Mouse (Mus musculus) limb, embryonic 13.5 days (tissue): ENCODE measurements around the gene Bcas3. TPM values are rescaled to one million over a fixed set of nuclear protein-coding genes. Genes with fewer than 3 reads are reported as not detected.

Experiments
- ATAC-seq: fragments of 200-750 bp; cut with Nextera tagmentation; 2 replicates; pipeline ENCODE4 v1.8.0; 2017; ENCODE audit warnings: low read depth, moderate number of reproducible peaks, moderate TSS enrichment; ENCODE audit not compliant: low FRiP score
- H3K27ac ChIP-seq: fragments of 300-500 bp; sonication (generic); 2 replicates; pipeline ENCODE4 v1.5.1; 2015; ENCODE audit warnings: inconsistent platforms, mild to moderate bottlenecking, moderate library complexity
- H3K27me3 ChIP-seq: fragments of 300-500 bp; sonication (generic); 2 replicates; pipeline ENCODE4 v1.6.1; 2015; ENCODE audit warnings: mild to moderate bottlenecking, inconsistent platforms
- H3K36me3 ChIP-seq: fragments of 300-500 bp; sonication (generic); 2 replicates; pipeline ENCODE4 v1.6.1; 2015; ENCODE audit warnings: inconsistent platforms, mild to moderate bottlenecking, moderate library complexity
- H3K4me1 ChIP-seq: fragments of 300-500 bp; sonication (generic); 2 replicates; pipeline ENCODE4 v1.6.1; 2015; ENCODE audit warnings: inconsistent platforms
- H3K4me2 ChIP-seq: fragments of 300-500 bp; sonication (generic); replicated peaks from 2 replicates; pipeline ENCODE4 v1.6.1; 2015; ENCODE audit warnings: inconsistent platforms, mild to moderate bottlenecking, moderate library complexity
- H3K4me3 ChIP-seq: fragments of 300-500 bp; sonication (generic); 2 replicates; pipeline ENCODE4 v1.5.1; 2015; ENCODE audit warnings: moderate library complexity, mild to moderate bottlenecking, inconsistent platforms
- H3K9ac ChIP-seq: fragments of 300-500 bp; sonication (generic); 2 replicates; pipeline ENCODE4 v1.6.1; 2015; ENCODE audit warnings: mild to moderate bottlenecking, inconsistent platforms
- H3K9me3 ChIP-seq: fragments of 300-500 bp; sonication (generic); 2 replicates; pipeline ENCODE4 v1.6.1; 2016; ENCODE audit warnings: inconsistent platforms
- WGBS: fragments of 180-500 bp; shearing (Covaris S2); methylation state at CpG from one replicate; pipeline ENCODE4 v1.1.7; 2015; 5-methylcytosine and 5-hydroxymethylcytosine counted together
- polyA plus RNA-seq: library from polyadenylated mRNA; unstranded; fragments of >200 nt; fragmentation: Nextera tagmentation; extraction: Ambion mirVana; gene quantifications from 2 replicates; pipeline ENCODE4 v1.2.1, GENCODE M21; 2015

The Bcas3 gene
- polyA plus RNA-seq, 1 experiment from 2014 or later, result 30.3 TPM

- Histone ChIP-seq H3K27me3 (peaks cover 21% of the 10 kb centered on the region; the same call in 1 of the 2 replicates), H3K27ac (no peak overlapping the region), H3K4me2 (no peak overlapping the region), H3K4me3 (no peak overlapping the region), H3K36me3 (no peaks in the 10 kb centered on the region), H3K9me3 (no peaks in the 10 kb centered on the region), H3K4me1 (peaks cover 43% of the 10 kb centered on the region), H3K9ac (no peak overlapping the region)
- WGBS, result 44% methylated on average over 5 of the region's 5 CpGs
- no peak for ATAC-seq
Measured at GRCm38 (mm10) chr11:85691285-85691684, 338.3 kb downstream of the Bcas3 start.

GRCm38 (mm10) chr11:85695614-85696263 lies 342.8 kb downstream of the Bcas3 start:
- peak overlapping the region; percentile 59 for H3K27ac ChIP-seq
- no peak overlapping the region for H3K9ac ChIP-seq
- no peaks in the 10 kb centered on the region for H3K36me3 ChIP-seq
- H3K4me2 ChIP-seq, result peak overlapping the region; percentile 19; the same call in 1 of the 2 replicates
- H3K4me3 ChIP-seq, result no peak overlapping the region
- WGBS, result 54% methylated on average over 16 of the region's 16 CpGs
- H3K9me3 ChIP-seq, result no peaks in the 10 kb centered on the region
- H3K4me1 ChIP-seq, result peaks cover 73% of the 10 kb centered on the region
- peaks cover 23% of the 10 kb centered on the region for H3K27me3 ChIP-seq
- ATAC-seq, result peak; percentile 3; the same call in 1 of the 2 replicates

GRCm38 (mm10) chr11:85696491-85697398 lies 343.8 kb downstream of the Bcas3 start:
- ATAC-seq, result peak; percentile 73
- H3K4me2 ChIP-seq, result 0 out of 2 replicates have a peak overlapping the region, but pooled peaks have one; percentile 19
- WGBS, result 36% methylated on average over 14 of the region's 14 CpGs
- H3K36me3 ChIP-seq, result no peaks in the 10 kb centered on the region
- H3K4me3 ChIP-seq, result no peak overlapping the region
- peak overlapping the region; percentile 39; the same call in 1 of the 2 replicates for H3K27ac ChIP-seq
- H3K9me3 ChIP-seq, result no peaks in the 10 kb centered on the region
- H3K9ac ChIP-seq, result no peak overlapping the region
- H3K4me1 ChIP-seq, result peaks cover 73% of the 10 kb centered on the region
- H3K27me3 ChIP-seq, result peaks cover 23% of the 10 kb centered on the region

- Histone ChIP-seq H3K4me1 (peaks cover 70% of the 10 kb centered on the region), H3K9me3 (no peaks in the 10 kb centered on the region), H3K4me3 (no peak overlapping the region), H3K27ac (no peak overlapping the region), H3K9ac (no peak overlapping the region), H3K27me3 (peaks cover 23% of the 10 kb centered on the region), H3K36me3 (no peaks in the 10 kb centered on the region), H3K4me2 (no peak overlapping the region)
- ATAC-seq, result no peak
- WGBS, result 81% methylated on average over 4 of the region's 4 CpGs
Measured at GRCm38 (mm10) chr11:85697468-85697867, 344.5 kb downstream of the Bcas3 start.

- WGBS, result 51% methylated on average over 11 of the region's 11 CpGs
Measured at GRCm38 (mm10) chr11:85698242-85698641, 345.3 kb downstream of the Bcas3 start.

GRCm38 (mm10) chr11:85704062-85704748 lies 351.2 kb downstream of the Bcas3 start:
- H3K27me3 ChIP-seq, result peaks cover 46% of the 10 kb centered on the region
- H3K4me3 ChIP-seq, result no peak overlapping the region
- H3K27ac ChIP-seq, result no peak overlapping the region
- no peak overlapping the region for H3K9ac ChIP-seq
- no peak for ATAC-seq
- peaks cover 8% of the 10 kb centered on the region for H3K4me1 ChIP-seq
- no peaks in the 10 kb centered on the region for H3K36me3 ChIP-seq
- no peak overlapping the region for H3K4me2 ChIP-seq
- WGBS, result 79% methylated on average over 4 of the region's 4 CpGs
- H3K9me3 ChIP-seq, result no peaks in the 10 kb centered on the region

More at GRCm38 (mm10) chr11:85698242-85698641, 345.3 kb downstream of the Bcas3 start:
- no peaks in the 10 kb centered on the region for H3K36me3 ChIP-seq
- no peak overlapping the region for H3K9ac ChIP-seq
- peaks cover 62% of the 10 kb centered on the region for H3K4me1 ChIP-seq
- H3K4me2 ChIP-seq, result no peak overlapping the region
- no peak for ATAC-seq
- H3K27ac ChIP-seq, result no peak overlapping the region
- H3K9me3 ChIP-seq, result no peaks in the 10 kb centered on the region
- no peak overlapping the region for H3K4me3 ChIP-seq
- H3K27me3 ChIP-seq, result peaks cover 23% of the 10 kb centered on the region

GRCm38 (mm10) chr11:85706630-85707029 lies 353.7 kb downstream of the Bcas3 start:
- Histone ChIP-seq H3K4me2 (no peak overlapping the region), H3K27ac (no peak overlapping the region), H3K9ac (no peak overlapping the region), H3K4me3 (no peak overlapping the region), H3K4me1 (peaks cover 15% of the 10 kb centered on the region), H3K27me3 (peaks cover 57% of the 10 kb centered on the region), H3K9me3 (no peaks in the 10 kb centered on the region), H3K36me3 (no peaks in the 10 kb centered on the region)
- ATAC-seq, result no peak
- WGBS, result 29% methylated on average over 1 of the region's 1 CpGs

GRCm38 (mm10) chr11:85707496-85707895 lies 354.5 kb downstream of the Bcas3 start:
- Histone ChIP-seq H3K27ac (no peak overlapping the region), H3K9ac (no peak overlapping the region), H3K4me3 (no peak overlapping the region), H3K4me1 (peaks cover 20% of the 10 kb centered on the region), H3K36me3 (no peaks in the 10 kb centered on the region), H3K4me2 (no peak overlapping the region), H3K9me3 (no peaks in the 10 kb centered on the region), H3K27me3 (peaks cover 66% of the 10 kb centered on the region)
- no peak for ATAC-seq
- 86% methylated on average over 1 of the region's 1 CpGs for WGBS

- Histone ChIP-seq H3K27ac (no peak overlapping the region), H3K27me3 (peaks cover 74% of the 10 kb centered on the region), H3K9ac (no peak overlapping the region), H3K9me3 (no peaks in the 10 kb centered on the region), H3K36me3 (no peaks in the 10 kb centered on the region), H3K4me1 (peaks cover 34% of the 10 kb centered on the region), H3K4me3 (no peak overlapping the region), H3K4me2 (no peak overlapping the region)
- 20% methylated on average over 6 of the region's 6 CpGs for WGBS
- ATAC-seq, result no peak
Measured at GRCm38 (mm10) chr11:85709147-85709546, 356.2 kb downstream of the Bcas3 start.

- 57% methylated on average over 7 of the region's 7 CpGs for WGBS
- H3K4me2 ChIP-seq, result no peak overlapping the region
- no peaks in the 10 kb centered on the region for H3K36me3 ChIP-seq
- no peaks in the 10 kb centered on the region for H3K9me3 ChIP-seq
- peaks cover 44% of the 10 kb centered on the region for H3K4me1 ChIP-seq
- H3K4me3 ChIP-seq, result no peak overlapping the region
- H3K27ac ChIP-seq, result no peak overlapping the region
- no peak for ATAC-seq
- peaks cover 73% of the 10 kb centered on the region for H3K27me3 ChIP-seq
- H3K9ac ChIP-seq, result no peak overlapping the region
Measured at GRCm38 (mm10) chr11:85710155-85710554, 357.2 kb downstream of the Bcas3 start.

GRCm38 (mm10) chr11:85712026-85712804 lies 359.2 kb downstream of the Bcas3 start:
- no peak overlapping the region for H3K9ac ChIP-seq
- H3K27ac ChIP-seq, result no peak overlapping the region
- WGBS, result 78% methylated on average over 8 of the region's 8 CpGs
- no peak for ATAC-seq
- peaks cover 82% of the 10 kb centered on the region for H3K27me3 ChIP-seq
- peaks cover 54% of the 10 kb centered on the region for H3K4me1 ChIP-seq
- H3K4me3 ChIP-seq, result no peak overlapping the region
- no peaks in the 10 kb centered on the region for H3K36me3 ChIP-seq
- no peaks in the 10 kb centered on the region for H3K9me3 ChIP-seq
- no peak overlapping the region for H3K4me2 ChIP-seq
